Mouse (Mus musculus): ENCODE data around the gene Prex1.

Prex1 gene

GRCm38 (mm10) chr2:166662595-166663160 lies 51.0 kb downstream of the Prex1 start:
- peak; percentile 7; the same call in 1 of the 2 replicates for ATAC-seq (ENCODE audit: low TSS enrichment)

- no peak for ATAC-seq (ENCODE audit: low TSS enrichment)
Observed at GRCm38 (mm10) chr2:166661971-166662370, 51.7 kb downstream of the Prex1 start.

- no peak for ATAC-seq (ENCODE audit: low TSS enrichment)
Observed at GRCm38 (mm10) chr2:166661498-166661897, 52.1 kb downstream of the Prex1 start.

GRCm38 (mm10) chr2:166658380-166658779 lies 55.3 kb downstream of the Prex1 start:
- ATAC-seq (ENCODE audit: low TSS enrichment) = no peak

- ATAC-seq (ENCODE audit: low TSS enrichment) = no peak
Observed at GRCm38 (mm10) chr2:166657451-166658011, 56.1 kb downstream of the Prex1 start.

GRCm38 (mm10) chr2:166656630-166657029 lies 57.0 kb downstream of the Prex1 start:
- ATAC-seq (ENCODE audit: low TSS enrichment) = no peak

- ATAC-seq (ENCODE audit: low TSS enrichment) = no peak
Observed at GRCm38 (mm10) chr2:166655727-166656520, 57.7 kb downstream of the Prex1 start.

- ATAC-seq (ENCODE audit: low TSS enrichment) = no peak
Observed at GRCm38 (mm10) chr2:166655308-166655707, 58.3 kb downstream of the Prex1 start.

- ATAC-seq (ENCODE audit: low TSS enrichment) = no peak
Observed at GRCm38 (mm10) chr2:166654875-166655274, 58.8 kb downstream of the Prex1 start.

- ATAC-seq (ENCODE audit: low TSS enrichment) = peak; percentile 36; the same call in 1 of the 2 replicates
Observed at GRCm38 (mm10) chr2:166653564-166653963, 60.1 kb downstream of the Prex1 start.

- ATAC-seq (ENCODE audit: low TSS enrichment) = no peak
Observed at GRCm38 (mm10) chr2:166652672-166653071, 61.0 kb downstream of the Prex1 start.

- ATAC-seq (ENCODE audit: low TSS enrichment) = no peak; the same call in 1 of the 2 replicates
Observed at GRCm38 (mm10) chr2:166651317-166652030, 62.2 kb downstream of the Prex1 start.

- no peak for ATAC-seq (ENCODE audit: low TSS enrichment)
Observed at GRCm38 (mm10) chr2:166650414-166650813, 63.2 kb downstream of the Prex1 start.

GRCm38 (mm10) chr2:166647242-166647641 lies 66.4 kb downstream of the Prex1 start:
- ATAC-seq (ENCODE audit: low TSS enrichment) = peak; percentile 31; the same call in 1 of the 2 replicates

- peak; percentile 38 for ATAC-seq (ENCODE audit: low TSS enrichment)
Observed at GRCm38 (mm10) chr2:166646434-166647088, 67.1 kb downstream of the Prex1 start.

GRCm38 (mm10) chr2:166644816-166645215 lies 68.8 kb downstream of the Prex1 start:
- no peak for ATAC-seq (ENCODE audit: low TSS enrichment)

- ATAC-seq (ENCODE audit: low TSS enrichment) = peak; percentile 58
Observed at GRCm38 (mm10) chr2:166642581-166642987, 71.0 kb downstream of the Prex1 start.

- peak; percentile 33; the same call in 1 of the 2 replicates for ATAC-seq (ENCODE audit: low TSS enrichment)
Observed at GRCm38 (mm10) chr2:166639750-166640149, 73.9 kb downstream of the Prex1 start.

- no peak for ATAC-seq (ENCODE audit: low TSS enrichment)
Observed at GRCm38 (mm10) chr2:166638947-166639641, 74.5 kb downstream of the Prex1 start.

GRCm38 (mm10) chr2:166638079-166638800 lies 75.4 kb downstream of the Prex1 start:
- no peak for ATAC-seq (ENCODE audit: low TSS enrichment)

- no peak for ATAC-seq (ENCODE audit: low TSS enrichment)
Observed at GRCm38 (mm10) chr2:166637673-166637990, 76.0 kb downstream of the Prex1 start.

Data from frontal cortex, adult (tissue).